Mouse (Mus musculus) liver, adult 2 months (tissue): ENCODE measurements at regions not wholly inside any gene's neighbourhood (a gene's known extent, or its start where the extent isn't known, plus 50 kb on each side); places are given as distances from the start of the nearest gene placed in this dataset.

ENCODE experiments used
- DNase-seq: peaks from one replicate; pipeline ENCODE4 v3.0.0-alpha.2; 2011; ENCODE audit warnings: low read depth, low spot score; ENCODE audit errors: extremely low read depth
- H3K27ac ChIP-seq: fragments of 200-500 bp; replicated peaks from 2 replicates; pipeline ENCODE4 v1.5.1; 2012; ENCODE audit warnings: low read depth, mild to moderate bottlenecking, control low read depth, inconsistent platforms, low read length; ENCODE audit not compliant: insufficient read depth
- H3K27me3 ChIP-seq: fragments of 200-500 bp; 2 replicates; pipeline ENCODE4 v1.6.1; 2012; ENCODE audit warnings: mild to moderate bottlenecking, moderate library complexity, low read length, inconsistent platforms; ENCODE audit not compliant: control insufficient read depth, insufficient read depth
- H3K36me3 ChIP-seq: fragments of 200-500 bp; 2 replicates; pipeline ENCODE4 v1.6.1; 2012; ENCODE audit warnings: low read length, inconsistent platforms; ENCODE audit not compliant: control insufficient read depth, insufficient read depth
- H3K4me1 ChIP-seq: fragments of 200-500 bp; 2 replicates; pipeline ENCODE4 v1.6.1; 2011; ENCODE audit warnings: low read length; ENCODE audit not compliant: control insufficient read depth, insufficient read depth
- H3K4me3 ChIP-seq: fragments of 200-500 bp; 2 replicates; pipeline ENCODE4 v1.5.1; 2011; ENCODE audit warnings: low read depth, mild to moderate bottlenecking, control low read depth, low read length, moderate library complexity; ENCODE audit not compliant: insufficient read depth
- H3K79me2 ChIP-seq: fragments of 200-500 bp; 2 replicates; pipeline ENCODE4 v1.6.1; 2012; ENCODE audit warnings: inconsistent platforms, mild to moderate bottlenecking, low read length, moderate library complexity; ENCODE audit not compliant: control insufficient read depth, insufficient read depth
- H3K9ac ChIP-seq: fragments of 200-500 bp; 2 replicates; pipeline ENCODE4 v1.6.1; 2012; ENCODE audit warnings: low read depth, mild to moderate bottlenecking, control low read depth, inconsistent platforms, low read length
- CTCF ChIP-seq: fragments of 200-500 bp; IDR thresholded peaks from 2 replicates; pipeline ENCODE4 v1.5.1; 2011; ENCODE audit warnings: low read depth, low read length, control low read depth
- POLR2A ChIP-seq: fragments of 200-500 bp; IDR thresholded peaks from 2 replicates; pipeline ENCODE4 v1.6.1; 2011; ENCODE audit warnings: low read length, control low read depth; ENCODE audit not compliant: insufficient read depth; ENCODE audit errors: extremely low read depth
- WGBS: fragments of 180-500 bp; shearing (Covaris S2); methylation state at CpG from one replicate; pipeline ENCODE4 v1.1.7; 2018; 5-methylcytosine and 5-hydroxymethylcytosine counted together

- 10% methylated on average over 6 of the region's 6 CpGs for WGBS
- Histone ChIP-seq H3K9ac (no peak overlapping the region), H3K36me3 (no peaks in the 10 kb centered on the region), H3K79me2 (no peaks in the 10 kb centered on the region), H3K27ac (no peak overlapping the region), H3K4me3 (no peak overlapping the region), H3K27me3 (no peaks in the 10 kb centered on the region), H3K4me1 (no peaks in the 10 kb centered on the region)
- TF ChIP-seq CTCF, result no peak
- no peak for TF ChIP-seq POLR2A
- no peak for DNase-seq
These were observed 139.6 kb downstream of the Tm2d1 start for GRCm38 (mm10) chr4:98243502-98243901.

GRCm38 (mm10) chr4:98241921-98242320 lies 141.2 kb downstream of the Tm2d1 start:
- TF ChIP-seq POLR2A (no peak), CTCF (no peak)
- no peaks in the 10 kb centered on the region for H3K36me3 ChIP-seq
- no peak overlapping the region for H3K4me3 ChIP-seq
- no peak for DNase-seq
- H3K9ac ChIP-seq, result no peak overlapping the region
- H3K79me2 ChIP-seq, result no peaks in the 10 kb centered on the region
- 86% methylated on average over 2 of the region's 2 CpGs for whole genome bisulfite sequencing
- H3K4me1 ChIP-seq, result no peaks in the 10 kb centered on the region
- H3K27me3 ChIP-seq, result no peaks in the 10 kb centered on the region
- no peak overlapping the region for H3K27ac ChIP-seq

- no peak overlapping the region for H3K9ac ChIP-seq
- no peaks in the 10 kb centered on the region for H3K36me3 ChIP-seq
- no peak overlapping the region for H3K4me3 ChIP-seq
- no peak for TF ChIP-seq CTCF
- TF ChIP-seq POLR2A, result no peak
- H3K79me2 ChIP-seq, result no peaks in the 10 kb centered on the region
- no peaks in the 10 kb centered on the region for H3K27me3 ChIP-seq
- H3K27ac ChIP-seq, result no peak overlapping the region
- DNase-seq, result no peak
- H3K4me1 ChIP-seq, result peaks cover 2% of the 10 kb centered on the region; the same call in 1 of the 2 replicates
These were observed 142.8 kb downstream of the Tm2d1 start for GRCm38 (mm10) chr4:98240289-98240688.

- WGBS, result 87% methylated on average over 4 of the region's 4 CpGs
- no peak overlapping the region for H3K27ac ChIP-seq
- TF ChIP-seq CTCF, result no peak
- TF ChIP-seq POLR2A, result no peak
- DNase-seq, result no peak
- no peaks in the 10 kb centered on the region for H3K27me3 ChIP-seq
- H3K79me2 ChIP-seq, result no peaks in the 10 kb centered on the region
- peaks cover 2% of the 10 kb centered on the region; the same call in 1 of the 2 replicates for H3K4me1 ChIP-seq
- H3K4me3 ChIP-seq, result no peak overlapping the region
- H3K36me3 ChIP-seq, result no peaks in the 10 kb centered on the region
- no peak overlapping the region for H3K9ac ChIP-seq
These were observed 145.0 kb downstream of the Tm2d1 start for GRCm38 (mm10) chr4:98238075-98238474.

- no peaks in the 10 kb centered on the region for H3K36me3 ChIP-seq
- H3K4me1 ChIP-seq, result peaks cover 2% of the 10 kb centered on the region; the same call in 1 of the 2 replicates
- H3K9ac ChIP-seq, result no peak overlapping the region
- TF ChIP-seq CTCF (no peak), POLR2A (no peak)
- DNase-seq, result peak; percentile 33
- no peaks in the 10 kb centered on the region for H3K79me2 ChIP-seq
- no peak overlapping the region for H3K27ac ChIP-seq
- 84% methylated on average over 9 of the region's 9 CpGs for WGBS
- H3K4me3 ChIP-seq, result no peak overlapping the region
- no peaks in the 10 kb centered on the region for H3K27me3 ChIP-seq
These were observed 145.6 kb downstream of the Tm2d1 start for GRCm38 (mm10) chr4:98237475-98237874.

- peak overlapping the region; percentile 18 for H3K4me3 ChIP-seq
- no peaks in the 10 kb centered on the region for H3K36me3 ChIP-seq
- no peaks in the 10 kb centered on the region for H3K79me2 ChIP-seq
- no peaks in the 10 kb centered on the region for H3K27me3 ChIP-seq
- peak overlapping the region; percentile 34 for H3K9ac ChIP-seq
- DNase-seq, result peak; percentile 71
- no peak overlapping the region for H3K27ac ChIP-seq
- TF ChIP-seq POLR2A (no peak), CTCF (no peak)
- WGBS, result 32% methylated on average over 12 of the region's 12 CpGs
- peaks cover 2% of the 10 kb centered on the region; the same call in 1 of the 2 replicates for H3K4me1 ChIP-seq
These were observed 146.9 kb downstream of the Tm2d1 start for GRCm38 (mm10) chr4:98236006-98236783.
